Mouse (Mus musculus) ES-Bruce4 (cell line): Measurements from ENCODE around the gene Mybbp1a.

Source experiments
- EP300 ChIP-seq: IDR thresholded peaks from 2 replicates; pipeline ENCODE4 v1.6.1; 2011; ENCODE audit warnings: low read depth, low read length; ENCODE audit not compliant: insufficient read depth
- POLR2A ChIP-seq: IDR thresholded peaks from one replicate; pipeline ENCODE4 v1.8.1; 2011; ENCODE audit warnings: low read length; ENCODE audit not compliant: insufficient read depth

- TF ChIP-seq POLR2A (no peak), EP300 (no peak)
Measured at GRCm38 (mm10) chr11:72489881-72490301, 48.7 kb downstream of the Mybbp1a start, which contains the start of gene Spns2.
